Mouse (Mus musculus) C2C12 (cell line): Measurements from ENCODE around the gene Pdcd7.

Source experiments
- CTCF ChIP-seq: IDR thresholded peaks from one replicate; pipeline ENCODE4 v1.5.1; 2011; ENCODE audit not compliant: control insufficient read depth, insufficient read depth, insufficient read length
- MAX ChIP-seq: IDR thresholded peaks from one replicate; pipeline ENCODE4 v1.6.1; 2011; ENCODE audit warnings: mild to moderate bottlenecking, control low read depth
- USF1 ChIP-seq: IDR thresholded peaks from one replicate; pipeline ENCODE4 v1.6.1; 2011; ENCODE audit warnings: low read depth, mild to moderate bottlenecking, control low read depth, moderate library complexity

DNA sequence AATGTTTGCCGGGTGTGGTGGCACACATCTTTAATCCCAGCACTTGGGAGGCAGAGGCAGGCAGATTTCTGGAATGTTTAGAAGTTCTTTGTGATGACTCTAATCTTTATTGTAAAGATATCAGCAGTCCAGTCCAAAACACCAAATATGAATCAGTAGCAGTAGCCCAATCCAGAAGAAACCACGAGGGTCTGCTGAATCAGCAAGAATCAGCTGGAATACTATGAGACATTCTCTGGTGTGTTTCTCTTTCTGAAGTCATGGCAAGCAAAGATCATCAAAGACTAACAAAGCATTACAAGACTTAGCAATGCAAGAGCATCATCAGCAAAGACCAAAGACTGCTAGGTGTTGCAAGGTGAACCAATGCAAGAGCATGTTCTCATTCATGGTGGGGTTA is 5.5 kb upstream of the Pdcd7 start:
- TF ChIP-seq CTCF, result no peak
- no peak for TF ChIP-seq USF1
- TF ChIP-seq MAX, result no peak
